13 mouse cellular contexts compared by ENCODE assay signal in the genomic region with DNA sequence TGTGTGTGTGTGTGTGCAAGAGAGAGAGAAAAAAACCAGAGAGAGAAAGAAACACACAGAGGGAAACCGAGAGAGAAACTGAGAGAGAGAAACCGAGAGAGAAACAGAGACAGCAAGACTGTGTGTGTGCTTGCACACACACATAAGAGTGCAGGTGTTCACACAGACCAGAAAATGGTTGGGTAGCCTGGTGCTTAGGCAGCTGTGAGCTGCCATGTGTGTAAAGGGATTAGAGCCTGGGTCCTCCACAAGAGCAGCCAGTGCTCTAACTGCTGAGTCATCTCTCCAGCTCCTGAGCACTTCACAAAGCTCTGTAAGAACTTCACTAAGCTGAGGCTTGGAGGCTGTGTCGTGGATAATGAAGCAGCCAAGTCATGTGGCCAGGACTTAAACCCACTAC.
A peak's percentile ranks its signal among the peaks of the same experiment; 100 is the strongest.
DNase-seq lines count a peak whose midpoint lies in the region; ATAC-seq and TF ChIP-seq lines count a peak whose summit lies in the region.
"Had no signal": no experiment of that assay in that cellular context is flagged by ENCODE, and none has a peak within 500 bp of the region (broad histone marks: within the 10 kb centered on the region; RNA-seq: fewer than 3 reads in every experiment).

No protein-coding gene starts in this region.

- H3K4me3 ChIP-seq in limb, embryonic 14.5 days (replicated peaks; ENCODE audit: low read length) = no peak overlapping the region
- H3K4me3 ChIP-seq in limb, embryonic 10.5 days = no peak overlapping the region
- H3K4me3 ChIP-seq in ES-E14 (ENCODE audit: insufficient read depth in 1 of 2, low read depth in 1 of 2, low read length in 2 of 2, poor library complexity in 1 of 2, severe bottlenecking in 1 of 2) = no peak overlapping the region
- H3K4me3 ChIP-seq in heart, adult 2 months = no peak overlapping the region
- H3K4me3 ChIP-seq: hindbrain, embryonic 15.5 days; limb, embryonic 15.5 days; neural tube, embryonic 12.5 days had no signal

- no peaks in the 10 kb centered on the region for H3K36me3 ChIP-seq in limb, embryonic 14.5 days (ENCODE audit: control insufficient read depth, insufficient read depth, low read length)
- H3K36me3 ChIP-seq in limb, embryonic 10.5 days = no peaks in the 10 kb centered on the region
- H3K36me3 ChIP-seq in ES-E14 (ENCODE audit: control insufficient read depth, insufficient read depth, low read length, poor library complexity, severe bottlenecking) = no peaks in the 10 kb centered on the region
- no peaks in the 10 kb centered on the region for H3K36me3 ChIP-seq in heart, adult 2 months (ENCODE audit: control insufficient read depth, insufficient read depth, low read length)
- H3K36me3 ChIP-seq: hindbrain, embryonic 15.5 days; limb, embryonic 15.5 days; neural tube, embryonic 12.5 days had no signal

- DNase-seq in limb, embryonic 14.5 days (ENCODE audit: low spot score) = peak; percentile 14
- DNase-seq in limb, embryonic 10.5 days (ENCODE audit: low spot score) = no peak
- DNase-seq in ES-E14 (ENCODE audit: low read depth, low spot score) = no peak
- no peak for DNase-seq in adrenal gland, postnatal 25 days
- no peak for DNase-seq in heart, adult 2 months
- DNase-seq: cerebellum, postnatal 25 days; kidney, adult 8-10 months had no signal

- intact Hi-C loops in heart, adult 2 months (cut with DNase I) = no loop called here

- no peaks in the 10 kb centered on the region for H3K4me1 ChIP-seq in limb, embryonic 14.5 days (ENCODE audit: control insufficient read depth, insufficient read depth, low read length)
- H3K4me1 ChIP-seq in limb, embryonic 10.5 days = peaks cover 50% of the 10 kb centered on the region
- H3K4me1 ChIP-seq in ES-E14 (ENCODE audit: control insufficient read depth in 2 of 2, insufficient read depth in 2 of 2, low read length in 2 of 2, poor library complexity in 1 of 2) = no peaks in the 10 kb centered on the region; a peak in 1 of 4 replicates
- H3K4me1 ChIP-seq in heart, adult 2 months (ENCODE audit: control insufficient read depth, insufficient read depth, low read length) = no peaks in the 10 kb centered on the region
- H3K4me1 ChIP-seq: hindbrain, embryonic 15.5 days; neural tube, embryonic 12.5 days had no signal

- ATAC-seq in limb, embryonic 14.5 days (ENCODE audit: low FRiP score, low read depth) = no peak
- ATAC-seq in granulocyte monocyte progenitor cell, adult 5-6 weeks (replicated peaks; ENCODE audit: poor library complexity, severe bottlenecking) = peak; percentile 40
- peak; percentile 83 for ATAC-seq in megakaryocyte-erythroid progenitor cell, adult 5-6 weeks (replicated peaks; ENCODE audit: low FRiP score, low TSS enrichment, poor library complexity, severe bottlenecking)
- ATAC-seq: forebrain, embryonic 16.5 days had no signal

- in situ Hi-C loops in ES-E14 (cut with MboI; ENCODE audit: low sequenced_read_pairs in 2 of 2, unreplicated experiment in 2 of 2) = no loop called here

- no peak for TF ChIP-seq CTCF in heart, adult 2 months (IDR thresholded peaks at IDR 0.05)

- H3K9me3 ChIP-seq in limb, embryonic 14.5 days (ENCODE audit: control insufficient read depth, low read length) = no peaks in the 10 kb centered on the region
- H3K9me3 ChIP-seq in limb, embryonic 10.5 days (replicated peaks) = no peaks in the 10 kb centered on the region
- no peaks in the 10 kb centered on the region for H3K9me3 ChIP-seq in ES-E14 (ENCODE audit: control insufficient read depth, insufficient read depth, low read depth, low read length)
- H3K9me3 ChIP-seq: hindbrain, embryonic 15.5 days; limb, embryonic 15.5 days; neural tube, embryonic 12.5 days had no signal

- no peak overlapping the region for H3K9ac ChIP-seq in limb, embryonic 14.5 days (ENCODE audit: low read depth, low read length, severe bottlenecking)
- no peak overlapping the region for H3K9ac ChIP-seq in ES-E14 (ENCODE audit: insufficient read depth, low read depth, low read length, poor library complexity, severe bottlenecking)
- no peak overlapping the region for H3K9ac ChIP-seq in heart, adult 2 months (ENCODE audit: low read depth, low read length)
- H3K9ac ChIP-seq: hindbrain, embryonic 15.5 days; limb, embryonic 15.5 days; neural tube, embryonic 12.5 days had no signal

- H3K27me3 ChIP-seq in limb, embryonic 14.5 days (ENCODE audit: control insufficient read depth, insufficient read depth, low read length) = no peaks in the 10 kb centered on the region
- no peaks in the 10 kb centered on the region for H3K27me3 ChIP-seq in limb, embryonic 10.5 days (ENCODE audit: low read depth, poor library complexity, severe bottlenecking)
- no peaks in the 10 kb centered on the region for H3K27me3 ChIP-seq in heart, adult 2 months (ENCODE audit: control insufficient read depth, insufficient read depth, low read length)
- H3K27me3 ChIP-seq: hindbrain, embryonic 15.5 days; limb, embryonic 15.5 days; neural tube, embryonic 12.5 days had no signal

- no peak for TF ChIP-seq EP300 in heart, adult 2 months (IDR thresholded peaks at IDR 0.05; ENCODE audit: insufficient read depth, low read depth, low read length)

- no peak overlapping the region for H3K4me2 ChIP-seq in limb, embryonic 14.5 days (replicated peaks; ENCODE audit: low read depth, low read length, severe bottlenecking)
- H3K4me2 ChIP-seq: hindbrain, embryonic 15.5 days; limb, embryonic 15.5 days; neural tube, embryonic 12.5 days had no signal

- TF ChIP-seq POLR2A in limb, embryonic 14.5 days (IDR thresholded peaks at IDR 0.05; ENCODE audit: borderline replicate concordance, extremely low read depth, insufficient read depth, insufficient read length) = no peak
- no peak for TF ChIP-seq POLR2A in heart, adult 2 months (IDR thresholded peaks at IDR 0.05; ENCODE audit: insufficient read depth, low read depth, low read length)

- no peaks in the 10 kb centered on the region for H3K79me2 ChIP-seq in heart, adult 2 months (replicated peaks; ENCODE audit: control insufficient read depth, insufficient read depth, low read length)

- 57% methylated on average over 3 of the region's 3 CpGs for WGBS in limb, embryonic 14.5 days
- 59% methylated on average over 3 of the region's 3 CpGs for WGBS in limb, embryonic 10.5 days
- 68% methylated on average over 3 of the region's 3 CpGs for WGBS in heart, adult 2 months

- no peak overlapping the region for H3K27ac ChIP-seq in limb, embryonic 14.5 days (replicated peaks; ENCODE audit: low read depth, low read length)
- H3K27ac ChIP-seq in limb, embryonic 10.5 days = no peak overlapping the region; the same call in 1 of the 2 replicates
- no peak overlapping the region for H3K27ac ChIP-seq in ES-E14 (ENCODE audit: insufficient read depth, low read depth, low read length, poor library complexity, severe bottlenecking)
- H3K27ac ChIP-seq in heart, adult 2 months = no peak overlapping the region
- H3K27ac ChIP-seq: hindbrain, embryonic 15.5 days; limb, embryonic 15.5 days; neural tube, embryonic 12.5 days had no signal

TF ChIP-seq in ES-E14, 5 proteins besides CTCF, POLR2A, EP300 and RAD21:
- no peak for TF ChIP-seq ZC3H11A (IDR thresholded peaks at IDR 0.05; ENCODE audit: borderline replicate concordance, low read depth, low read length)
- peak; percentile 76 for TF ChIP-seq MAFK (IDR thresholded peaks at IDR 0.05; ENCODE audit: insufficient read depth, low read depth, low read length)
